Mouse (Mus musculus): ENCODE measurements around the gene Hes1.

GRCm38 (mm10) chr16:30060412-30060811 is 3.8 kb upstream of the Hes1 start:
- no peak for TF ChIP-seq TAL1 (IDR thresholded peaks at IDR 0.05; ENCODE audit: low read length)
- TF ChIP-seq GATA1 (IDR thresholded peaks at IDR 0.05; ENCODE audit: low read length), result no peak

Data from erythroblast, embryonic 14.5 days (primary cell).